Mouse (Mus musculus): ENCODE measurements at regions not wholly inside any gene's neighbourhood (a gene's known extent, or its start where the extent isn't known, plus 50 kb on each side); places are given as distances from the start of the nearest gene placed in this dataset.

DNA sequence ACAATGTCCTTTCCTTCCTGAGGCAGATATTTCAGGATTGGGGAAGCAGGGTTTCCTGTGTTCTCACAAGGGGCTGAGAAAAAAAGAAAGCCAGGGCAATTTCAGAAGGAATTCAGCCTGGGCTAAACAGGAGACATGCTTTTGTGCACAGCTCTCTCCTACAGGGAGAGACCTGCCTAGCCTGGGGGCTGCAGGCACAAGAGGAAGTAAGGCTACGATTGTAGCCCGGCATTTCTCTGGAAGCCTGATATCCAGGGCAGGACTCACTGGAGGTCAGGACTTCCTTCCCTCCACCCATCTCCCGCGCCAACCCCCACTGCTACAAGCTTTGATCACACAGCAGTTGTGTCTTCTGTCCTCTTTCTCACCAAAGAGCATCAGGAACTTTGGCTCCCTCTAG is 136.5 kb downstream of the Foxo1 start:
- no peak for TF ChIP-seq CTCF (conservative IDR thresholded peaks at IDR 0.05; ENCODE audit: insufficient read depth, insufficient read length, low read depth, low read length)
- TF ChIP-seq POLR2A (IDR thresholded peaks at IDR 0.05; ENCODE audit: low read depth, low read length), result no peak

Measured in kidney, adult 2 months (tissue).